Mouse (Mus musculus): ENCODE data around the gene Bcl2a1d. TPM values are rescaled to one million over a fixed set of nuclear protein-coding genes. Genes with fewer than 3 reads are reported as not detected.
"Not testable (repeated sequence)": the region's sequence is repeated elsewhere in the genome, so short reads cannot be mapped to it uniquely, and the experiment has no call there.

Bcl2a1d gene
- total RNA-seq, 2 experiments from 2014 or later: 3.5 to 8.0 TPM

DNA sequence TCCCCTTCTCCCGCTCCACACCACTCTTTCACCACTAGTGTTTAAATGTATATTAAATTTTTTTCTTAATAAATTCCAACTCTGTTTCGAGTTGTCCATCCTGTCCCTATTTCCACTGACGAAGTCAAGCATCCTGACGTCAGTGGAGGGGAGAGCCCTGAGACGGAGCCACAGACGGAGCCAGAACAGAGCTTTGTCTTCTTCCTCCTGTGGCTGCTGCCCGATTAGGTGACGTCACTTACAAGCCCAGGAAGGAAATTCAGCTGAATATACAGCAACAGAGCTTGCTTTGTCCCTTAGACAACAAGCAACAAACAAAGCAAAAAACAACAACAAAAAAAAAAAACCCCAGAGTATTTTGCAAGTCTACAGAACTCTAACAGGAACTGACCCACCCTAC is 26.6 kb downstream of the Bcl2a1d start:
- ATAC-seq (ENCODE audit: poor library complexity, severe bottlenecking): not testable (repeated sequence)

DNA sequence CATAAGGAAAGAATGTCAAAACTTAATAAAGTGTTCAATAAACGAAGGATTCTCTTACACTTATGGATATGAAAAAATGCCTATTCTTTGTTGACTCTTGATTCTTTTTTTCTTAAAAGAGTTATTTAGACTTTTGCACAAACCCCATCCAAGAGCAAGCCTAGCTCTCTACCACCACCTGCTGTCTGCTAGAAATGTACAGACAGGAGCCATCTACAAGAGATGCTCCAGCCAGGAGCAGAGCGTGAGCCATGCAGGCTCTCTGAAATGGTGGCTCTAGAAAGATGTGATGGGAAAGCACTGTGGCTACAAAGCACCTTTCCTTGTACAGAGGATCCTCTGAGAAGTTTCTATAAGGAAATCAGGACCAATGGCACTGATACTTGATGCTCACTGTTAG is 33.0 kb downstream of the Bcl2a1d start:
- peak; percentile 60 for ATAC-seq (ENCODE audit: poor library complexity, severe bottlenecking)

DNA sequence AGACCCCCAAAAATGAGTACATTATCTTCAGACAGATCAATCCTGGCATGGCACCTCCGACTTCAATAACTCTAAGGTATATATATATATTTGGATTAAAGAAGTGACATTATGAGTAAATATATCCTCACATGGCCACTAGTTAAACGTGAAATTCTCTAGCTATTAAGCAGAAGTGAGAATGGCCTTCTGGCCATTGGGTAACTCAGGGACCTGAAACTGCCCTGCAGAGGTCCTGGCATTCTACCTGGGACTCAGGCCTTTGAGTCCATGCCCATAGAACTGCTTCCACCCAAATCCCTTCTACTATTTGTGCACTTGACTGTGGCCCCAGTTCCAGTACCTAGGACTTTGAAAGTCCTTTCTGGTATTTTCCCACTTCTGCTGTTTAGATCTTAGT is 40.4 kb downstream of the Bcl2a1d start:
- peak; percentile 73 for ATAC-seq (ENCODE audit: poor library complexity, severe bottlenecking)

DNA sequence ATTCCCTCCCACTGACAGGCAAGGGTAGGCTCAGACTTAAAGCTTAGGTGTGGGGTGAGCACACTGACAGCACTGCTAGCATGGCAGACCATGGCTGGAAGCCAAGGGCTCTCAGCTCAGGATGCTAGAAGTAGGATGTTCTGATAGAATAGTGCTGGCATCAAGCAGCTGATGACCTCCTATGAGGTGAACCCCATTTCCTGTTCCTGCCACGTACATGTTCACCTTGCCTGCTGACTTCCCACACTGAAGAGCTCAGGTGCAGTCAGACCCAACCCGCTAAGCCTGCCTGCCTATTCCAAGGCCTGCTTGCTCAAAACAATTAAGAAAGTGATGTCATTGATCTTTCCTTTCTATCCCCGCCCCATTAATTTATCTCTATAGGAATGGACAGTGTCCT is 42.3 kb downstream of the Bcl2a1d start:
- not testable (repeated sequence) for ATAC-seq (ENCODE audit: poor library complexity, severe bottlenecking)

GRCm38 (mm10) chr9:88686719-88687118 is 45.0 kb downstream of the Bcl2a1d start:
- ATAC-seq (ENCODE audit: poor library complexity, severe bottlenecking): not testable (repeated sequence)

Other genes starting within 250 kb of the Bcl2a1d start
- gene Syncrip, start 249.3 kb downstream of the Bcl2a1d start, total RNA-seq (2015): 113 and 121 TPM in 2 replicates
- 116 and 128 TPM in 2 replicates for gene Syncrip, start 249.3 kb downstream of the Bcl2a1d start, total RNA-seq (2017)
- 4.3 and 4.6 TPM in 2 replicates for gene Zfp949, start 183.9 kb downstream of the Bcl2a1d start, total RNA-seq (2015)
- gene Zfp949, start 183.9 kb downstream of the Bcl2a1d start, total RNA-seq (2017): 7.2 and 8.9 TPM in 2 replicates
- gene Trim43a, start 151.0 kb downstream of the Bcl2a1d start, total RNA-seq (2015): not detected in 2 replicates
- not detected in 2 replicates for gene Trim43a, start 151.0 kb downstream of the Bcl2a1d start, total RNA-seq (2017)
- 61.1 and 73.6 TPM in 2 replicates for gene Mthfsl, start 11.6 kb downstream of the Bcl2a1d start, total RNA-seq (2015)
- gene Mthfsl, start 11.6 kb downstream of the Bcl2a1d start, total RNA-seq (2017): 20.3 and 24.8 TPM in 2 replicates
- gene Trim43c, start 107.2 kb upstream of the Bcl2a1d start, total RNA-seq (2015): not detected in 2 replicates
- gene Trim43c, start 107.2 kb upstream of the Bcl2a1d start, total RNA-seq (2017): not detected in 2 replicates
- gene Bcl2a1a, start 225.0 kb upstream of the Bcl2a1d start, total RNA-seq (2015): 1.2 and 5.6 TPM in 2 replicates
- 1.4 and 3.7 TPM in 2 replicates for gene Bcl2a1a, start 225.0 kb upstream of the Bcl2a1d start, total RNA-seq (2017)